Mouse (Mus musculus): Measurements from ENCODE around the gene Slc24a4. TPM values are rescaled to one million over a fixed set of nuclear protein-coding genes. Genes with fewer than 3 reads are reported as not detected.

Slc24a4 gene
- polyA plus RNA-seq, 1 experiment: not detected

DNA sequence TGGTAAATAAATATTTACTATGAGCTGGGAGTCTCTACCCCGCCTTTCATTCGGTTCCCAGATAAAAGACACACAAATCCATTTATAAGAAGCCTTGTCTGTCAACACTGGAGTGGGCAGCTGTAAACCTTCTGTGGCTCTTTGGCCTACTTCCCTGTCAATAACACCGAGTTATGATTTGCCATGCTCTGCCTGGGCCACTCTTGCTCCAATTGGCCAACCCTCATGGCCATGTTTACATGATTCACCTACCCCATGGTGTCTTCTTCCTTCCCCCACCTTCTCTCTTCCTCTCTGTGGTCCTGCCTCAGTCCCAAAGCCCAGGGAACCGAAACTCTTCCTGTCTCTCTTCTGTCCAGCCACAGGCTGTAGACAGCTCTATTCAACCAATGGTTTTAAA is 168.4 kb downstream of the Slc24a4 start:
- Histone ChIP-seq H3K4me1 (ENCODE audit: control insufficient read depth, insufficient read depth, low read length) (peaks cover 69% of the 10 kb centered on the region), H3K27ac (ENCODE audit: insufficient read depth, low read depth, low read length) (peak overlapping the region; percentile 57), H3K4me3 (ENCODE audit: insufficient read depth, low read length) (no peak overlapping the region)
- TF ChIP-seq CTCF (IDR thresholded peaks at IDR 0.05; ENCODE audit: low read depth, low read length) (no peak), POLR2A (IDR thresholded peaks at IDR 0.05; ENCODE audit: borderline replicate concordance, low read depth, low read length) (no peak)

GRCm38 (mm10) chr12:102299209-102299608 is 170.7 kb downstream of the Slc24a4 start:
- H3K4me3 ChIP-seq (ENCODE audit: insufficient read depth, low read length): no peak overlapping the region
- no peak for TF ChIP-seq CTCF (IDR thresholded peaks at IDR 0.05; ENCODE audit: low read depth, low read length)
- TF ChIP-seq POLR2A (IDR thresholded peaks at IDR 0.05; ENCODE audit: borderline replicate concordance, low read depth, low read length): no peak
- peaks cover 75% of the 10 kb centered on the region for H3K4me1 ChIP-seq (ENCODE audit: control insufficient read depth, insufficient read depth, low read length)
- H3K27ac ChIP-seq (ENCODE audit: insufficient read depth, low read depth, low read length): no peak overlapping the region

- no peak for TF ChIP-seq POLR2A (IDR thresholded peaks at IDR 0.05; ENCODE audit: borderline replicate concordance, low read depth, low read length)
- no peak for TF ChIP-seq CTCF (IDR thresholded peaks at IDR 0.05; ENCODE audit: low read depth, low read length)
- Histone ChIP-seq H3K4me3 (ENCODE audit: insufficient read depth, low read length) (no peak overlapping the region), H3K4me1 (ENCODE audit: control insufficient read depth, insufficient read depth, low read length) (peaks cover 60% of the 10 kb centered on the region), H3K27ac (ENCODE audit: insufficient read depth, low read depth, low read length) (0 out of 2 replicates have a peak overlapping the region, but pooled peaks have one; percentile 0)
Measured at GRCm38 (mm10) chr12:102301585-102301984, 173.1 kb downstream of the Slc24a4 start.

- Histone ChIP-seq H3K4me3 (ENCODE audit: insufficient read depth, low read length) (no peak overlapping the region), H3K4me1 (ENCODE audit: control insufficient read depth, insufficient read depth, low read length) (peaks cover 54% of the 10 kb centered on the region), H3K27ac (ENCODE audit: insufficient read depth, low read depth, low read length) (peak overlapping the region; percentile 52)
- TF ChIP-seq POLR2A (IDR thresholded peaks at IDR 0.05; ENCODE audit: borderline replicate concordance, low read depth, low read length): no peak
- TF ChIP-seq CTCF (IDR thresholded peaks at IDR 0.05; ENCODE audit: low read depth, low read length): no peak
Measured at GRCm38 (mm10) chr12:102302322-102302721, 173.8 kb downstream of the Slc24a4 start.

DNA sequence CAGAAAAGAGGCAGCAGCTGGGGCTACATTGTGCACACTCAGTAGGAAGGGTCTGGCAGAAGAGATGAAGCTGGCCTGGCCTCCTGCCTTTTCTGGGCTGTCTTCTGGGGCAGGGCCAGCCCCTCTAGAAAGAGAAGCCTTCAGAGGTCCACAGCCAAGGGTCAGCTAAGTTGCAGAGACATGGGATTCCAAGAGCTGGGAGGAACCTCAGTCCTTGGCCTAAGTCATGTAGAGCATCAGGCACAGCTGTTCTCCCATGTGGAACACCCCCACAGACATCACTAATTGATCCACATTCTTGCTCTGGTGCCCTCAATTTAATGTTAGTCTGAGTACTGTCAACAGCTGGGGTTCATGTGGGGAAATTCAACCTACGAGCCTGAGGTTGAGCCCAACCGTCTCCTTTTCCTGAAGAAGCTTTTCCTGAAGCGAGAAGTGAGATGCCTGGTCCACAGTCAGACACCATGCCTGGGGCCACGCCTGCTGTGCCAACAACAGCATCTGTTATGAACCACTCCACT is 174.4 kb downstream of the Slc24a4 start:
- no peak overlapping the region for H3K4me3 ChIP-seq (ENCODE audit: insufficient read depth, low read length)
- H3K27ac ChIP-seq (ENCODE audit: insufficient read depth, low read depth, low read length): peak overlapping the region; percentile 52
- TF ChIP-seq POLR2A (IDR thresholded peaks at IDR 0.05; ENCODE audit: borderline replicate concordance, low read depth, low read length) (no peak), CTCF (IDR thresholded peaks at IDR 0.05; ENCODE audit: low read depth, low read length) (no peak)
- peaks cover 49% of the 10 kb centered on the region for H3K4me1 ChIP-seq (ENCODE audit: control insufficient read depth, insufficient read depth, low read length)

- TF ChIP-seq CTCF (IDR thresholded peaks at IDR 0.05; ENCODE audit: low read depth, low read length) (no peak), POLR2A (IDR thresholded peaks at IDR 0.05; ENCODE audit: borderline replicate concordance, low read depth, low read length) (no peak)
- H3K4me1 ChIP-seq (ENCODE audit: control insufficient read depth, insufficient read depth, low read length): peaks cover 42% of the 10 kb centered on the region
- H3K27ac ChIP-seq (ENCODE audit: insufficient read depth, low read depth, low read length): no peak overlapping the region
- H3K4me3 ChIP-seq (ENCODE audit: insufficient read depth, low read length): no peak overlapping the region
Measured at GRCm38 (mm10) chr12:102303867-102304266, 175.3 kb downstream of the Slc24a4 start.

GRCm38 (mm10) chr12:102305069-102305836 is 176.7 kb downstream of the Slc24a4 start:
- Histone ChIP-seq H3K27ac (ENCODE audit: insufficient read depth, low read depth, low read length) (no peak overlapping the region), H3K4me3 (ENCODE audit: insufficient read depth, low read length) (no peak overlapping the region), H3K4me1 (ENCODE audit: control insufficient read depth, insufficient read depth, low read length) (peaks cover 34% of the 10 kb centered on the region)
- TF ChIP-seq POLR2A (IDR thresholded peaks at IDR 0.05; ENCODE audit: borderline replicate concordance, low read depth, low read length) (no peak), CTCF (IDR thresholded peaks at IDR 0.05; ENCODE audit: low read depth, low read length) (no peak)

DNA sequence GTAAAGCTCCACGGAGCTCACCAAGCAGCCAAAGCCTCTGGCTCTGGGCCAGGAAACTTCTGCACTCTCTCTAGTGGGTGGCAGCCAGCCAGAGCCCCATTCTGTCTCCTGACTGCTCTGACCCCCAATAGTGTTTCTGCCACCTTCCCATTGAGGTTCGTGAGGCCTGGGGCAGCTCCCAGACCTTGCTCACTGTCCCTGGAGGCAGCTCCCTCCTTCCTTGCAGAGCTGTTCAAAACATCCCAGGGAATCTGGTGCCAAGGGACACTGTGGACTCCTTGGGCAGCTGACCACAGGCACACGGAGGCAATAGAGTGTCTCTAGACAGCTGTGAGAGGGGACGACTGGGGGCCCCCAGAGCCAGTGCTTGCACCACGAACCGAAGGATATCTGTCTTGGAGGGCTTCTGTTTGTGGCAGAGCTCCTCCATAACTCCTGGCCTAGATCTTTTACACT is 179.5 kb downstream of the Slc24a4 start:
- no peak overlapping the region for H3K4me3 ChIP-seq (ENCODE audit: insufficient read depth, low read length)
- no peak overlapping the region for H3K27ac ChIP-seq (ENCODE audit: insufficient read depth, low read depth, low read length)
- H3K4me1 ChIP-seq (ENCODE audit: control insufficient read depth, insufficient read depth, low read length): peaks cover 17% of the 10 kb centered on the region
- TF ChIP-seq POLR2A (IDR thresholded peaks at IDR 0.05; ENCODE audit: borderline replicate concordance, low read depth, low read length): no peak

- TF ChIP-seq CTCF (IDR thresholded peaks at IDR 0.05; ENCODE audit: low read depth, low read length): no peak
- TF ChIP-seq POLR2A (IDR thresholded peaks at IDR 0.05; ENCODE audit: borderline replicate concordance, low read depth, low read length): no peak
- H3K27ac ChIP-seq (ENCODE audit: insufficient read depth, low read depth, low read length): no peak overlapping the region
- H3K4me1 ChIP-seq (ENCODE audit: control insufficient read depth, insufficient read depth, low read length): peaks cover 12% of the 10 kb centered on the region
- H3K4me3 ChIP-seq (ENCODE audit: insufficient read depth, low read length): no peak overlapping the region
Measured at GRCm38 (mm10) chr12:102308457-102309011, 180.0 kb downstream of the Slc24a4 start.
